Mouse (Mus musculus): ENCODE measurements around the gene Resp18.

Gene Resp18

DNA sequence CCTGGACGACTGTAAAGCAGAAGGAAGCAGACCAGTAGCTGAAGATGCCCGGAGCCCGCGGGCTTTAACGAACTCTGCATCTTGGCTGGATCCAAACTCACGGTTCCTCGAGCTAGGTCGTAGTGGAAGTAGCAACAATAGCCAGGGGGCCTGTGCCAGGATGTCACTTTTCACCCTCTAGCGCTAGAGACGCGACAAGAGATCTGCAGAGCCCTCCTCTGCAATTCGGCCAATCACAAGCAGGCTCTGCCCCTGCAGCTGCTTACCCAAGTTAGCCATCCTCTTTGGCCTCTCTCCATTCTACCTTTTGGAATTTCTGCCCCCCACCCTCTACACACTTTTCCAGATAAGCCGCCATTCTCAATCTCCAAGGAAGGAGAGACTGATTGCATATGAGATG is at the start of gene Resp18:
TSS of gene Resp18 (minus strand) at position 188 of the 400 bp plus-strand sequence.
- in situ Hi-C loops (cut with MboI) = no loop called here

DNA sequence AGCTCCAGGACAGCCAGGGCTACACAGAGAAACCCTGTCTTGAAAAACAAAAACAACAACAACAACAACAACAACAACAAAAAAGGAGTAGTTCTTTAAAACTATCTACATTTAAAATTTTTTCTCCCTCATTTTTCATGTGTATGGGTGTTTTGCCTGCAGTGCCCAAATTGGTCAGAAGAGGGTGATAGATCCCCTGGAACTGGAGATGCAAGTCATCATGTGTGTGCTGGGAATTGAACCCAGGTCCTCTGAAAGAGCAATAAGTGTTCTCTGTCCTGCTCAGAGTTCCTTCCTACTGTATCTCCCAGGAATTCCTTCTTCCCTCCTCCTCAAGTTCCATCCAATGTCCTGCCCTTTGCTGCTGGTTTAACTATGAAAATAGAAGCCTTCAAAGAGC is 49.2 kb upstream of the Resp18 start:
- in situ Hi-C loops (cut with MboI) = no loop called here

DNA sequence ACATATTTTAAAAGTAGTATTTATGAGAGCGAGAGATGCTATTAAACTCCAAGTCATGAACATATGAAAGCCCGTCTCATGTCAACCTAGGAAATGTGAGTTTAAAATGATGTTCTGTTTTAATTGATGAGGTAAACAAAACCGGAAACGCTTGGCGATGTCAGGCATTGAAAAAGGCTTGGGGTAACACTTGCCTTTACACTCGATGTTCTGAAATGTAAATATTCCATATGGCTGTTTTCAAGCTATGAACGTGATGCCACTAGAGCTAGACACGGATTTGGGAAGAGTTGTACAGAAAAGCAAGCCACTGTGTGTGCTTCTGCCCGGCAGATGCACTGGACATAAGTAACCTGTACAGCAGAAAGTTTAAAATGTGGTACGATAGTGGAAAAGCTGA is 41.0 kb upstream of the Resp18 start:
- in situ Hi-C loops (cut with MboI) = loop anchor here (5.0 to 25.0 kb wide), 2 partner anchors 67 to 732 kb away; partner anchors contain the start of genes Bcs1l and Zfp142

DNA sequence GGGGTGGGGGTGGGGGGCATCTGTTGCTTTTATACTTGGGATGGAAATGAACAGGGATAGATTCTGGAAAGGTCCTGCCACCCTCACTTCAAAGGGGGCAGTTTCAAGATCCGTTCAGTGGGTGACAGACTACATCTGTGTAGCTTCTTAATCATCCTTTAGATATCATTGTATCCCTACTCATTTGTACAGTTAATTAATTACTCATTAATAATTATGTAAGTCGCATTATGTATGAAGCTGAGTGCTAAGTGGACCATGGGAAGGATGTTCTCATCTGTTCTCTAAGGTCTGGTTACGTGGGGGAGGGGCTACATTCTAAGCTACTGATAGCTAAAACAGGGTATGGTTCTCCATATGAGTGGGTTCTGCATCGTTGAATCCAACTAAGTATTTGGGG is 40.5 kb upstream of the Resp18 start:
- in situ Hi-C loops (cut with MboI) = loop anchor here (5.0 to 25.0 kb wide), 2 partner anchors 66 to 731 kb away; partner anchors contain the start of genes Bcs1l and Zfp142

DNA sequence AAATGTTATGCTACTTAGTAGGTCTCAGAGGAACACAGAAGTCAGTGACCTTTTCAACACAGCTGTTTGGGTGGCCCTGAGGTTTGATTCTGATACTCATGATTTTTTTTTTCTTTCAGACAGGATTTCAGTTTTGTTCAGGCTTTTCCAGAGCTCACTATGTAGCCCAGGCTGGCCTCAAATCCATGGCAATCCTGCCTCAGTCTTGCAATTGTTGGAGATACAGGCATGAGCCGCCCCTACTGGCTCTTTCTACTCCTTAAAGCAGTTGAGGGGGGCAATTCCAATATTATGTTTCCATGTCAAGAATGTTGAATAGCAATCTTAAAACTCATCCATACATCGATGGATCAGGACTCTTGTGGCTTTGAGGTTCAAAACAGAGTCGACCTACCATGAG is 40.1 kb upstream of the Resp18 start:
- in situ Hi-C loops (cut with MboI) = loop anchor here (5.0 to 25.0 kb wide), 2 partner anchors 66 to 731 kb away; partner anchors contain the start of genes Bcs1l and Zfp142

DNA sequence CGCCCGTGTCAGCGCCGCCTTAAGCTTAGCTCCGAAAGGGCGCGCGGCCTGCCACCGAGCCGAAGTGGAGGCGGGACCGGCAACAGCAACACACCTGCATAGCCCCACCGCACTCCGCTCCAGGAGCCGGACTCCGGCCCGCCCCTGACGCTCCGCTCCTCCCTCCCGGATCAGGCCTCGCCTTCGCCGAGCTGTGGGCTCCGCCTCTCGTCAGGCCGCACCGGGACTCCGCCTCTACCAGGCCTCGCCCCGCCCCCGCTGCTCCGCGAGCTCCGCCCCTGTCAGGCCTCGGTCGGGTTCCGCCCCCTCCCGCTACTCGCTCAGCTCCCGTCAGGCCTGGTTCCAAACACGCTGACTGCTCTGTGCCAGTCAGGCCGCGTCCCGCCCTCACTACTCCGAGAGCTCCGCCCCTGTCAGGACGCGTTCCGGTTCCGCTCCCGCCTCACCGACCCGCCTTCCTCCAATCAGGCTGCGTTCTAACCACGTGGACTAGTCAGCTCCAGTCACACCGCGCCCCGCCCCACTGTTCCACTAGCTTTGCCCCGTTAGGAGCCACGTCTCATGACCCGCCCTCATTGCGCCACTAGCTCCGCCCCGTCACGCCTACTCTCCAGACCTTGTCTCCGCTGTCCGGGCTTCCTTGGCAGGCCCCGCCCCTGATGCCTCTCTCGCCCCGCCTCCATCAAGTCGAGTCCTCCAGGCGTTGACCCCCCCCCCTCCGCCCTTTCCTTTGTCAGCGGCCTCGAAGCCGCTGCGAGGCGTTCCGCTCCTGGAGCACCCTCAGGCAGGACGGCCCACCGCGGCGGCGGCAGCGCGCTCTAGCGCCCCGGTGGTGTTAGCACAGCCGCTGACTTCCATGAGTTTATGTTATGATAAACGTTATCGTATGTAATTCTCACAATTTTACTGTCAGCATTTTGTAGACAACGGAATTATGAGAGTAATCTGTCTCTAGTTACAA is 39.3 kb upstream of the Resp18 start, which contains the start of gene Dnpep:
TSS of gene Dnpep (minus strand) at position 750 of the 961 bp plus-strand sequence.
- in situ Hi-C loops (cut with MboI) = loop anchor here (5.0 to 25.0 kb wide), 2 partner anchors 65 to 730 kb away; partner anchors contain the start of genes Bcs1l and Zfp142

DNA sequence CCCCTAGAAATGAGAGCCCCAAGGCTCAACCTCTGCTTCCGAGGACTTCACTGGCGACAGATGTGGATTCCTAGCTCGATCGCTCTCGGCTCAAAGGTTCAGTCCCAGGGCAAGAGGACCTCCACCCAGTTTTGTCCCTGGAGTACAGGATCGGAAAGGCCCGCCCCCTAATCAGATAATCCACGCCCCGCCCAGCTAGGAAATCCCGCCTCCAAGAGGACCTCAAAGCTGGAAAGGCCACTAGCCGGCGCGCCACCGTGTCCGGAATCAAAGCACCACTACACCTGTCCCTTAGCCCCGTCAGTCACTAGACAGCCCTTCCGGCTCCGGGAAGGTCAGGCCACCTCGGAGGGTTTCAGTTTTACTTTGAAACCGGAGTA is 38.6 kb upstream of the Resp18 start:
- in situ Hi-C loops (cut with MboI) = loop anchor here (5.0 to 25.0 kb wide), 2 partner anchors 65 to 730 kb away; partner anchors contain the start of genes Bcs1l and Zfp142

DNA sequence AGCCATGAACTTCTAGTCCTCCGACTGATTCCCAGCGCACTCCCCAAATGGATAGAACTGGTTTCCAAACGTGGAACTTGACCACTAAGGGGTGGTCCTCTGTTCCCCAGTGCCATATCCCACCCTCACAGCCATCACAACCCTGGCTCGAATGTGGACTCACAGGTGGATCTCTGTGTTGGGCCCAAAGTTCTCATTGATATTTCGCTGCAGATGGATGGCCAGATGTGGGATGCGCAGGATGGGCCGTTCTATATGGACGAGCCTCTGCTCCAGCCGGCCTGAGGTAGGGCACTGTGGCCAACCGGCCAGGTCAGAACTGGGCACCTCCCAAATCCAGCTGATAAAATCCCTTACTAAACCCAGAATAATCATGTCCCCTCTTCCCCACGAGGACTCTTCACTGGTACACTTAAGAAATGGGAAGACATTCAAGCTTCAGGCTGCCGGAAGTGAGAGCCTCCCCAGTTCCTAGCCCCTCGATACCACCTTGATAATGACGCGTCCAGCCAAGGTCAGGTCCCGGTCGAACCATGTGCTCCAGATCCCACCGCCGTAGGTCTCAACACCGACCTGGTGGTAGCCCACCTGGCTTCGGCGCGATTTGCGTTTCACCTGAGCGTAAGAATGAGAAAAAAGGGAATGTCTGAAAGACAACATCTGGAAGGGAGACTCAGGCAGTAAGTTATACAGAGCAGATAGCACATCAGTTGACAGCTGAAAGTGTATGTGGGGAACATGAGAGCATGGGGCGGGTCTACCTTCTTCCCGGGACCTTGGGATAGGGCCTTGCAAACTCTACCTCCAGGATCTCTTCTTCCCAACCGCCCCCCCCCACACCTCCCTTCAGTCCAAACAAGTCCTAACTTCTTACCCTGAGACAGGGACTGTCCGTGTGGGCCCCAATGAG is 37.5 kb upstream of the Resp18 start:
- in situ Hi-C loops (cut with MboI) = loop anchor here (5.0 to 25.0 kb wide), 2 partner anchors 63 to 728 kb away; partner anchors contain the start of genes Bcs1l and Zfp142

DNA sequence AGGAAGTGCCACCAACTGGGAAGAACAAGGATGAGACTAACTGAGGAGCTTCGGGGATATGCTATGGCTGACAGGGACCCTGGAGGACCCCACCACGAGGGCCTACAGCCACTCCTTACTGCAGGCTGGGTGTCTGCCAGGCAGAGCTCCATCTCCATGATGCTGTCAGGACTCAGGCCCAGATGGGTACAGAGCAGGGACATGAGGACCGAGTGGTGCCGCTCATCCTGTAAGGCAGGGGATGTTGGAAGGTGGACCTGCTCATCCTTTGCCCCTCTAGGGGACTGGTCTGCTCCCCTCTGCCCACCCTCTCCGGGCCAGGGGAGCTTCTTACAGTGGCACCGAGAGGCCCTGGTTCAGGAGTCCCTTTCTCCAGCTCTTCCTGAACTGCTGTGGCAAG is 36.8 kb upstream of the Resp18 start:
- in situ Hi-C loops (cut with MboI) = loop anchor here (5.0 to 25.0 kb wide), 2 partner anchors 63 to 728 kb away; partner anchors contain the start of genes Bcs1l and Zfp142

DNA sequence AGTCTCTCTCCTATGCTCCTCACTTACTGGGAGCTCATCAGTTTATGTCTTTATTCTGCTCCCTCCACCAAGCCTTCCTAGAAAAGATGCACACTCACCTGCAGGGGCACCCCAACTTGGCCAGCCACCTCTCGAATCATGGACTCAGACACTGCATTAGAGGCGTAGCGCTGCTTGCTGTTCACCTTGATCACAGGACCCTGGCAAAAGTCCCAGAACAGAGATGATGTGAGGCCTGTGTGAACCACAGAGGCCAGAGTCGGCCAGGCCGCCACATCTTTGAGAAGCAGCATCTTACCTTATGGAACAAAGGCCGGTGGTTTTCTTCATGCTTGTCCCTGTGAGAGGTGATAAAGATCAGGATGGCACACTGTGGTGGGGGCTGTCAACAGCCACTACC is 33.5 kb upstream of the Resp18 start:
- in situ Hi-C loops (cut with MboI) = loop anchor here (25.0 kb wide), 1 partner anchor 724 kb away; the partner anchor contains the start of genes Bcs1l and Zfp142

DNA sequence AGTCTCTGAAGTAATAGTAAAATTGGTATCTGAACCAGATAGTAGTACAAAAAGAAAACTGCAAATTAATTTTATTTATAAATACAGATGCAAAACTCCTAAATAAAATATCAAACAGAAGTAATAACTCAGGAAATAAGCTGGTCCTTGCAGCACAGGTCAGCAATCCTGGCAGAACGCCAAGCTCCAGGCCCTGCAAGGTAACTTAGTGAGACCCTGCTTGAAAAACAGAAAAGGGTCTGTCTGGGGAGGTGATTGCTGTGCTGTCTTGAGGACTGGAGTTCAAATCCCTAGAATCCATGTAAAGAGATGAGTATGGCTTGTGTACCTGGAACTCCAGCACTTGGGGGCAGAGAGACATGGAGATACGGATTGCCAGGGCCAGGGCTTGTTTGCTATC is 26.4 kb upstream of the Resp18 start:
- in situ Hi-C loops (cut with MboI) = loop anchor here (25.0 kb wide), 1 partner anchor 717 kb away; the partner anchor contains the start of genes Bcs1l and Zfp142

DNA sequence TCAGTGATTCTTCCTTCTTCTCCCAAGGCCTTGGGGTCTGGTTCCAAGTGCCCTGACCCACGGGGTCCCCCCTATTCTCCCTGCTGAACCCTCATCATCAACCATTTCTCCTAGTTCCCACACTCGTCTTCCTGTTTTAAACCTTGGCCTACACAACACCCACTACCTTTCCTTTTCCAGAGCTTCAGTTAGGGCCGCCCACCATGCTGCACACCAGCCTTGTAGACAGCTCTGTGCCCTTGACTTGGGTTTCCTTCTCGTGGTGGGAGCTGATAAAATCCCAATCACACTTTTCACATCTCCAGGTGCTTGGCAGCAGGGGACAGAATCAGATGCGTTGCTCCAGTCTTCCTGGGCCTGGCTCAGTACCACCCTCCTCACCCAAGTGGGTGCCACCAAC is 16.1 kb upstream of the Resp18 start:
- in situ Hi-C loops (cut with MboI) = no loop called here

DNA sequence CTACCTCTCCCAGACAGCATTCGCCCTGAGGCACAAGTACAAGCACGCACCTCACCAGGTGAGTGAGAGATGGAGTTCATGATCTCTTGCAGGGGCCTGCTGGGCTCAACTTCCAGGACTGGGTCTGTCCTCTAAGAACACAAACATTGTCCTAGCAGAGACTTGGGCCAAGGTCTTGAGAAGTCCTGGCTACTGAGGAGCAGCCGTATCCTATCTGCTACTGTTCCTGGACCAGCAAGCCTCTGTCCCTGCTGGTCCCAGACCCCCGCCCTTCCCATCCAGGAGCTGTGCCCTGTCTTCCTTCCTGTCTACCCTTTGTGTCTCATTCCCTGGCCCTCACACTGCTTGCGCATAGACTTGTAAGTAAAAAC is 15.1 kb upstream of the Resp18 start:
- in situ Hi-C loops (cut with MboI) = no loop called here

DNA sequence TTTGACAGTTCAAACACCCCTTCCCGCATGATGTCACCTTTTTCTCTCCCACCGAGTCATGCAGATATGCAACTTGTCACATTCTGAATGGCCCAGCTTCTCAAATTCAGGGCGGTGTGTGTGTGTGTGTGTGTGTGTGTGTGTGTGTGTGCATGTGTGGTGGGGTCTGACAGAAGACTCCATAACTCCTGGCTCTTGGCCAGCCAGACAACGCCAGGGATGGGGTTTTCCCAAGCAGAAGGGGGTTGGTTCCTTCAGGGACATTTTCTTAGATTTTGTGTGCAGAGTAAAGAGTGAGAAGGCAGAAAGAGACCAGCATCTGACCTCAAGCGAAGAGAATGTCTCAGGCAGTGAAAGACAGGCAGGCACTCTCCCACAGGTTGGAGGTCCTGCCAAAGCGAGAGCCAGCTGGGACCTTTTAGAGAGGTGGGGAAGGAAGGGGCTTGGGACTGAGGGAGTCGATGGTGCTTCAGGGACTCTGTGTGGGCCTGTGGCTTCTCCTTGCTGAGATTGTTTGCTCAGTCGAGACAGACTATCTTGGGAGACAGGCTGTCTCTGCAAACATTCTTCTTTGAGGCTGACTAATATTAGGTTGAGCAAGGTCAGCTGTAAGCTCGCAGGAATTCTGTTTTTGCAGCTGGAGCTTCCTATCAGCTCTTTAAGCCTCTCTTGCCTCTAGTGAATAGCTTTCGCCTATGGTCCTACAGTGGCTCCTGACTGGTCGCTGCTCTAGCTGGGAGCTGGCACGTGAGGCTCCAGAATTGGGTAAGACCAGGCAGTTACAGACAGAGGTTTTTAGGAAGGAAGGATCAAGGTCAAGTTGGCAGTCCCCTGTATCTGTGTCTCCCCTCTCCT is 14.5 kb upstream of the Resp18 start:
- in situ Hi-C loops (cut with MboI) = no loop called here

DNA sequence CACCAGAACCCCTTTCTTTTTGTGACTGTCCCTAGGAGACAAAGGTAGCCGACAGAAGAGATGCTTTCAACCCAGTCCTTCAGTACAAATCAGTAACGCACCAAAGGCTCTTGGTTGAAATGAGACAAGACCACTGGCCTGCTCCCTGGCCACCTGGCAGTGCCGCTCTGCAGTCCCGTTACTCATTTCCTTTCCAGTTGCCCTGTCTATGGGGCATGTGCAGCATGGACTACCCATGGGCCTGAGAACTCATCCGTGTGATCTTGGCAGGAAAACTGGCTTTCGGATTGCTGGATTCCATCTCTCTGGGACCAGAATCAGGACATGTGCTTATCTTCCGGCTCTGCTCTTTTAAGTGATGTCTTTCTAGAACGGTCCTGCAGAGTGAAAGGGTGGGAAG is 13.1 kb upstream of the Resp18 start:
- in situ Hi-C loops (cut with MboI) = no loop called here

DNA sequence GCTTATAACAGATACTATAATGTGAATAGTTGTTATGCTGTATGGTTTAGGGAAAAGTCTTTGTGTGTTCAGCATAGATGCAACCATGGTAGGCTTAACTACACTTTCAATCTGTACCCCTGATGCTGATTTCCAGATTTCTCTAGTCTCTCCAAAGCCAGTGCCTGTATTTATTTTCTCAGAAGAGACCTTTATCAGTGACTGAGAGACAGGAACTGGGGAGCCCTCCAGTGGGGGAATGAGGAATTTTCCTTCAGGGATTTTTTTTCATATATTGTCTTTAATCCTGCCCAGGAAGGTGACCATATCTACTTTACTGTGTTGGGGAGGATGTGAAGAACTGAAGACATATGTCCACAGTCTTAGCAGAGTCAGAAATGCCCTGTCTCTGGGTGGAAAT is 12.4 kb upstream of the Resp18 start:
- in situ Hi-C loops (cut with MboI) = no loop called here

DNA sequence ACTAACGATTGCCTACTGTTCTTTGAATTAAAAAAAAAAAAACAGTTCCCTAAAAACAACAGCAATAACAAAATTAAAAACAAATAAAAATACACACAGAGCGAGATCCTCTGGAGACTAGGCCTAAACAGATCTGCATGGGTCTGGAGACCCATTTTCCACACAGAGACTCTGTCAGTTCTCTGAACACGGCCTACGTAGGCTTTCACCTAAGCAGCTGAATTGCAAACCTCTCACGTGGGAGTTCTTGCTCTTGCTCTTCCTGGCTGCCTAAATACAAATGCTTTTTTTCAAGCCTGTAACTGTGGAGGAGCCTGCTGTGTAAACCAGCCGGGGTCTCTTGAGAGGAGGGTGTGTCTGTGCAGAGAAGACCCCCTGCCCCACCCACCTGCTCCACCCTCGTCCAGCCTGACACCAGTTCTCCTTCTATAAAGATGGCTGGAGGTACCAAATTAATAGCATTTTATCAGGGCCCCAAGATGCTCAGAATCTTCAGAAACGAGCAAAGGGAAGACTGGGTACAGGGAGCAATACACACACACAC is 11.7 kb upstream of the Resp18 start:
- in situ Hi-C loops (cut with MboI) = no loop called here

DNA sequence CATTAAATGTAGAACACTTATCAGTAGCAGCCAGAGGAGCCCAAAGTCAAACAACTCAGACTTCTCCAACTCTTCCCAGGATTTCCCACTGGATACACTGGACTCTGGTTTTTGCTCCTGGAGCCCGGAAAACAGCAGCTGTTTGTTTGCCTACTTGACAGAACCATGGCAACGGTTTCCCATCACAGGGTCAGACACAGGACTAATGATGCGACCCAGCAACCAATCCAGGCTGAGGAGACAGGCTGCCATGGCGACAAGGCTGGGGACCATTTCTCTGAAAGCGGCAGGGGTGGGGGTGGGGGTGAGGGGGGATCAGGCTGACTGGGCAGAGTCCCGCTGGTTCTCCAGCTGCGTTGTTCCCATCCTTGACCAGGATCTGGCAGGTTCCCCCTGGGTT is 11.2 kb upstream of the Resp18 start:
- in situ Hi-C loops (cut with MboI) = no loop called here

DNA sequence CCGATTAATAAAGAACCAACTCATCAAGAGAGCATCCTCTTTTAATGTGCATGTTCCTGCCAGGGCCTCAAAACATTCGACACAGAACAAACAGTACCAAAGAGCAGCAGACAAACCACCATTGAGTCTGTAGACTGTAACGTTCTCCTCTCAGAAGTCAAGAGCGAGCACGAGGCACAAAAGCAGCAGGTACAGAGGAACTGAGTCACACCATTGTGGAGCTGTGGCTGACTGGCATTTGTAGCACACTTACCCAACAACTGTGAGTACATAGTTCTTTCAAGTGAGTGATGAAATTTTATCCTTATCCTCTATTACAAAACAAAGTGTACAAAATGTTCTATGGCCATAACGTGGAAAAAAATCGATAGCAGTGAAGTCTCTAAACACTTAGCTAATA is 6.7 kb upstream of the Resp18 start:
- in situ Hi-C loops (cut with MboI) = no loop called here

DNA sequence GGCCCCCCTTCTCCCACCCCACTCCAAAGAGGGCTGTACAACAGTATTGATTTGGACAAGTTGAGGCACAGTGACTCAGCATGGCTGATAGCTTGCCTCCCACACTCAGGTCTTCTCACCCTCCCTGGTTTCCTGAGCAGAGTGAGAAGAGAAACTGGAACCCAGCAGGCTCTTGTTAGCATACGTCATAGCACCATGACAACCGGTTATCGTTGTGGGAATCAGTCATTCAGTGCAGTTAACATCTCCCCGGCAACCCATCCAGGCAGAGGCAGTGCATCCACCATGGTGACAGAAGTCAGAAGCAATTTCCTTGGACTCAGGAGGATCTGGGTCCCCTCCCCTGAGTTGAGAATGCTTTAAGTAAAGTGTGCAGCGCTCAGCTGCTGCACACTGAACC is 4.8 kb upstream of the Resp18 start:
- in situ Hi-C loops (cut with MboI) = no loop called here
